Mouse (Mus musculus) adrenal gland, postnatal 36 days (tissue): ENCODE results near the gene Cd164l2. TPM values are rescaled to one million over a fixed set of nuclear protein-coding genes. Genes with fewer than 3 reads are reported as not detected.

Experiments
- DNase-seq, 2 experiments: peaks; one replicate each; pipeline ENCODE4 v3.0.0; 2021; ENCODE audit warnings: mixed read lengths in 1 of 2
- total RNA-seq, 2 experiments: library from RNA; stranded (reverse); gene quantifications; 2 replicates each; pipeline ENCODE4 v1.2.3; 2021

Cd164l2 gene
- total RNA-seq, 2 experiments from 2014 or later: 0.79 to 1.1 TPM

DNA sequence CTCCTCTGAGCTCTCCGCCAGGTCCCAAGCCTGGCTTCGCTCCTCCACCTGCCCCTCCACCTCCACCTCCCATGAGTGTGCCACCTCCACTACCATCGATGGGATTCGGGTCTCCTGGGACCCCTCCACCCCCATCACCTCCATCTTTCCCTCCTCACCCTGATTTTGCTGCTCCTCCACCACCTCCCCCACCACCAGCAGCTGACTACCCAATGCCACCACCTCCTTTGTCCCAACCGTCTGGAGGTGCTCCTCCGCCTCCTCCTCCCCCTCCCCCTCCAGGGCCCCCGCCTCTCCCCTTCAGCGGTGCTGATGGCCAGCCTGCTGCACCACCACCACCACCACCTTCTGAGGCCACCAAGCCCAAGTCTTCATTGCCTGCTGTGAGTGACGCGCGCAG lies 17.4 kb upstream of the Cd164l2 start:
- no peak for DNase-seq

DNA sequence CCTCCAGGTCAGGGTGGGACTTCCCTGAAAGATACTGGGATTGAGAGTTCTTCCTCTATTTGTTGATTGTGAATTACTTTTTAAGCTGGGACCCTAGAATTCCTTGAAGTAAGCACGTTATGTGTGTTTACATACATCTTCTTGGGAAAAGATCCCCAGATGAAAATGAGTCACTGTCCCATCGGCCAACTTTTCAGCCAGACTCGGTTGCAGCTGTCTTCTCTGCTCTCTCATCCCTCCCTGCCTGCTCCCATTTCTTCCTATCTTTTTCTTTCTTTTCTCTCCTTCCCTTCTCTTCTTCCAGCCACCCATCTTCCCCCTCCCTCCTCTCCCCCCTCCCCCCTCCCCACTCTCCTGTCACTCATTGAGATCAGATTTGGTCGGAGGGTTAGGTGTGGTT lies 16.9 kb upstream of the Cd164l2 start:
- DNase-seq: no peak

- DNase-seq: no peak
Measured at GRCm38 (mm10) chr4:133196136-133196535, 15.8 kb upstream of the Cd164l2 start.

DNA sequence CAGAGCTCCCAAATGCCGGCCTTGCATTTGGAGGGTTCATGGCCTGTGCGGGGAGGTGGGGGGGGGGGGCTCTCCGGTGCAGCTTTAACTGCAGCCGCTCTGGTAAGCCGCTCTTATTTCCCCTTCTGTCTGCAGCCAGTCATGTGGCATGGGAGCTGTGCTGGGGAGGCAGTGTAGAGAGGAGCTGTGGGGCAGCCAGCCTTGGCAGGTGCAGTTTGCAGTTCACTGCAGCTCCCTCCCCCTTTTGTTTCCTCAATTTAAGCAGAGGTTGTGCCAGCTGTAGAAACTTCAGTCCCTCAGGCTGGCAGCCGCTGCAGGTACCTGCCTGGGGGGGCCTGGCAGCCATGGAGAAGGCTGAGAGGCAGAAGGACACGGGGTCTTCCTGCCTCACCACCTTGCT lies 15.1 kb upstream of the Cd164l2 start:
- DNase-seq: no peak

DNA sequence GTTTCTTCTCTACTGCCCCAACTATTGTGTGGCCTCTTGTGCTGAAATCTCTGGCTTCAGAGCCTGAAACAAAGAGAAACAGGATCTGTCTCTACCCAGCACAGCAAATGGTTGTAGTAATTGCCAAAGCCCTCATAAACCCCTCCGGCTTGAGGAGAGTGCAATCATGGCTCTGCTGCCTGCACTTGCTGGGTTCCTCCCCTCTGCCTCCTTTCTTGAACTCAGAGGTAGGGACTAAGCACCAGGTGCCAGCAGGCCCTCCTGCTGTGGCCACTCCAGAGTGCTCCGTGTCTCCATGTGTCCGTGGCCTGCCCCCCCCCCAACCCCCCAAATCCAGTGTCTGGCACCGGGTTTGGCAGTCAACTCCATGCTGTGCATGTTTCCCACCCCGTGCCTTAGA lies 14.6 kb upstream of the Cd164l2 start:
- DNase-seq: no peak

GRCm38 (mm10) chr4:133197801-133198286 lies 14.1 kb upstream of the Cd164l2 start:
- peak; percentile 44 to 63 for DNase-seq

DNA sequence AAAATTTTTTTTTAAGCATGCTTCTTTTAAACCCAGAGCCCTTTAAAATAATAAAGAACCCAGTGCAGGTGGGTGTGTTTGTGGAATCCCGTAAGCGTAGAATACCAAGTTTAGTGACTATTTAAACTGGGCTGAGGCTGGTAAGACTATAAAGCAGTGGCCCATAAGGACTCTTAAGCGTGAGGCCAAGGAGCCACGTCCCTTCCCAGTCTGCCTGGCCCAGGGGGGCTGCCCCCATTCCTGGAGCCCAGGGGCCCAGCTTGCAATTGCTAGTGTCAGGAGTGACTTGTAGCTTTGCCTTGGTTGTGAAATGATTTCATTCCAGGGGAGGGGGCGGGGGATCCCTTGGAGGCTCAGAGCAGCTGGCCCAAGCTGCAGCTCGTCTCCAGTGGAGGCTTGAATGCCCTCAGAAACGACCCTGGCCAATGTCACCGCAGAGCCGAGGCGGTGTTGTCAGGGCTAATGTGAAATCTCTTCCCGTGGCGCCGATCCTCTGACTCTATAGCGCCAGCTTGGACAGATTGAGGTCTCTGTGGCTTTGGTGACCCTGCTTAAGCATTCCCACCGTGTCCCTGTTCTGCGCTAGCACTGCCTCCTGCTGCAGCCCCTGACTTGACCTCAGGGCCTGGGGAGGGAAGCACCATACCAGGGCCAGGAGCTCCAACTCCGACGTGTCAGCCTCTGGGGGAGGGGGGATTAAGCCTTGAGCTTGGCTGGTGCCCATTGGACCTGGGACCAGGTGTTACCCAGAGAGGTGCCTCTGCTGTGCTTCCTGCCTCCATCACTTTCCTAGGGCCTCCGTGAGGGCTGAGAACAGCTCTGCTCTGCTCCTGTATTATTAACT lies 13.4 kb upstream of the Cd164l2 start:
- no peak for DNase-seq

DNA sequence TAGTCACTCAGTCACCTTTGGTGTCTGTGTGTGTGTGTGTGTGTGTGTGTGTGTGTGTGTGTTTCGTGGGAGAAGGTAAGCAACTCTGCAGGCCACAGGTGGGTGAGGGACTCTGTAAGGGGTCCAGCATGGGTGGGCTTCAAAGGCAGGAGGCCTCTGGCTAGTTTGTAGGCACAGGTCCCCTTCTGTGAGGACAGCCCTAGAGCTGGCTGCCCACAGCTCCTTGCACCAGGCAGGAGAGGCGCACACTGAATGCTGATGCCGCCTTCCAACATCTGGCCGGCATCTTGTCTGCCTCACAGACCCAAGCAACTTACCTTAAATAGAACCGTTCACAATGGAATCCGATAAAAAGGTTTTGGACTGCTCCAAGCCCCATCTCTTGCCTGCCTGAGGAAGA lies 12.2 kb upstream of the Cd164l2 start:
- DNase-seq: no peak

DNA sequence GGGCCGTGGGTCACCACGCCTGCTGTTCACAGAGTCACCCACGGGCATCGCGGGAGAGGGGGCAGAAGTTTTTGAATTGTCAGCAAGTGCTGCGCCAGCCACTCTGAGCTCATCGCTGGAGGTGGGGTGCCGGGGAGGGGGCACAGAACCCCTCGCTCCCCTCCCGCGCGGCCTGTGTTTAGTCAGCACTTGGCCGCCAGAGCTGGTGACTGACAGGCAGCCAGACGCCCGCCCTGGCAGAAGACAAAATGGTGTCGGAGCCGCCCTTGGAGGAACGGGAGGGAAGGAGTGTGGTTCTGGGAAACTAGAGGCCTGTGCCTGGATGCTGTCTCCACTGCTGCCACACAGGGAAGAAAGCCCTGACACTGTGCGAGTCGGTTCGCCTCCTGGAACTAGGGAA lies 11.6 kb upstream of the Cd164l2 start:
- peak; percentile 40 to 56 for DNase-seq

DNA sequence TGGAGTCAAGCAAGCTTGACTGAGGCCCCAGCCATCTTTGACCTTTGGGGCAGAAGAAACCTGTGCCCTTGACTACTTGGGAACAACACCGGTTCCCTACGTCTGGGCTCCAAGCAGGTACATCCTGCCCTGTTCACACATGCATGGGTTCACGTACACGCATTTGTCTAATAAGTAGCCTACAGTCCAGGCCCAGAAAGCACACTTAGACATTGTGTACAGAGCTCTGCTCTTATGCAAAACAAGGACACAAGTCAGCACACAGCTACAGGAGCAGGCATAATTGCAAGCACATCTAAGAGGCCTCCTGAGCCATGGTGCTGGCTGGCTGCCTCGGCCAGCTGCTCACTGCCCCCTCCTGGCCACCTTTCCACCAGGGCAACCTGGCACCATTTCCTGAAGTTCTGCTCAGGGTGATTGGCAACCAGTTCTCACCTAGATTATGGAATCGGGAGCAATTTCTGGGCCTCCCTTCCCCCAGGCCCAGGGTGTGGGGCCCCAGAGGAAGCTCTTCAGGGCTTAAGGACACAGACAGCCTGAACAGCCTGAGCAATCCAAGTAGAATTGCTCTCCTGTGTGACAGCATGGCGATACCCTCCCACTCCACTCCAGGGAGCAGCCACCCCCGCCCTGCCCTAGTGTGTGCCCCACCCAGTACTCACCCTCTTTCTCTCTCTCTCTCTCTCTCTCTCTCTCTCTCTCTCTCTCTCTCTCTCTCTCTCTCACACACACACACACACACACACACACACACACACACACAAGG lies 10.7 kb upstream of the Cd164l2 start:
- DNase-seq: peak; percentile 78 to 84

GRCm38 (mm10) chr4:133202254-133202653 lies 9.7 kb upstream of the Cd164l2 start:
- no peak for DNase-seq

DNA sequence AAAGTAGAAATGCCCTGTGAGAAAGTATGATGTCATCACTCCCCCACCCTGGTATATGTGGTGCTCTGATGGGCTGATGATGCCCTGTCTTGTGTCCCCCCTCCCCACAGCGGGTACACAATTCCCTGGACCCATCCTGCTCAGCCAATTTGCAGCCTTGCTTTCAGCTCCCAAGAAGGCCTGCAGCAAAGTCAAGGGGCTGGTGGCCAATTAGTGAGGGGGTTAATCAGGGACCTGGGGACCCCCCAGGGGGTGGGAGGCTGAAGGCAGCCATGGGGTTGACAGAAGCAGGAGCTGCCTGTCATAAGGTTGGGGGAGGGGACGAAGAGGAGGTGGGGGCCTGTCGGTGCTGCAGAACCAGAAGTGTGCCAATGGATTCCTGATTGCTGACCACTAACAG lies 8.3 kb upstream of the Cd164l2 start:
- DNase-seq: no peak

- DNase-seq: no peak
Measured at GRCm38 (mm10) chr4:133204379-133204778, 7.6 kb upstream of the Cd164l2 start.

- peak; percentile 57 to 66 for DNase-seq
Measured at GRCm38 (mm10) chr4:133209366-133209765, 2.6 kb upstream of the Cd164l2 start.

- DNase-seq: no peak
Measured at GRCm38 (mm10) chr4:133210023-133210787, 1.7 kb upstream of the Cd164l2 start.

- DNase-seq: no peak
Measured at GRCm38 (mm10) chr4:133210788-133211390, 1.0 kb upstream of the Cd164l2 start.

DNA sequence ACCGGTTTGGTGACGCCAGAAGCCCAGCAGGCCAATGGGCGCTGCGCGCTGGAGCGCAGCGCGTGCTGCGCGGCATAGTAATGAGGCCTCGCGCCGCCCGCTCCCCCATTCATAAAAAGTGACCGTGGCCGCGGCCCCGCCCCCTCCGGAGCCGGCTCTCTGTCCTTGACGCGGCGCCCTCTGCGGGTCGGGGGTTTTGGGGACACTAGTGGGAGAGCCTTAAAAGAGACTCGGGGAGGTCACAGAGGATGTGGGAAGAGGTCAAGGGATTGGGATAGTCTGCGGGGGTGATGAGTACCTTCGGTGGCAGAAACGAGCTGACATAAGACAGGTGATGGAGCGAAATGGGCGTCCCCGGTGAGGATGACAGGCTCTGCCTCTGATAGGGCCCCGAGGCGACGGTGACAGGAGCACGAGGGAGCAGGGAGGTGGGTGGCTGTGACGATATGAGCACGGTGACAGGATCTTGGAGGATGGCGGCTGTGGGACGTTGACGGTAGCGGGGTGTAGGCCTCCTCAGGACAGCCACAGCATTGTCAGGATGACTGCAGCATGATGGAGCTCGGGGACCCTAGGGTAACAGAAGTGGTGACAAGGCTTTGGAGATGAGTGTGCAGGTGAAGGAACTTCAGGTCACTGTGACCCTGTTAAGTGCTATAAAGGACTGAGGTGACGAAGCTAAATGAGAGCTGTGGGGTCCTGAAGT lies 784 bp downstream of the Cd164l2 start:
- peak; percentile 85 to 90 for DNase-seq

DNA sequence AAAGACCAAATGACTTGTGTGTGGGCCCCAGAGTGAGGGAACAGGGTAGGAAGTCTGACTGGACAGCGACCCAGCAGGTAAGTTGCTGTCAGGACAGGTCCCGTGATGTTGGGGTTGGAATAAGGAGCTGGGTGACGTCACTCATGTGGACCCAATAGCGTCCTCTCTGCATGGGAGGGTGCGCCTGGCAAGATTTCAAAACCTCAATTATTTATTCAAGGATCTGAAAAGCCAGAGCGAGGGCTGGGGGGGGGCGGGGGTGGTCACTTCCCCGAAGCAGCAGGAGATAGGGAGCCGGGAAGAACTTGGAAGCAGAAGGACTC lies 1.3 kb downstream of the Cd164l2 start:
- no peak for DNase-seq

DNA sequence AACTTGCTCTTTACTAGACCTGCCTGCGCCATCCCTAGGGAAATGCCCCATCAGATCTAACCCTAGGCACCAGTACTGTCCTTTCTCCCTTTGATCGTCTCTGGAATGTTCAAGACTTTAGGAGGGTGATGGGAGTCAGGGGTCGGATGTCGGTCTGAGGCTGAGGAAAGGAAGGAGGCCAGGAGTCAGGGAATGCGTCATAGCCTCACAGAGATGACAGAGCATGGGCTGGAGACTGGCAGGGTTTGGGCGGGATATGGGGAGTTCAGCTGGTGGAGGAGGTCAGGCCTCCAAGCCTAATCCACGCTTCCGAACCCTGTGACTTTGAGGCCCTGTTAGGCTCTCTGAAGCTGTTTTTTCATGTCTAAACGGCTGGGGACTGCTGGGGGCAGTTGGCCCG lies 1.7 kb downstream of the Cd164l2 start:
- no peak for DNase-seq

- DNase-seq: peak; percentile 53 to 57
Measured at GRCm38 (mm10) chr4:133217641-133218040, 5.7 kb downstream of the Cd164l2 start.

DNA sequence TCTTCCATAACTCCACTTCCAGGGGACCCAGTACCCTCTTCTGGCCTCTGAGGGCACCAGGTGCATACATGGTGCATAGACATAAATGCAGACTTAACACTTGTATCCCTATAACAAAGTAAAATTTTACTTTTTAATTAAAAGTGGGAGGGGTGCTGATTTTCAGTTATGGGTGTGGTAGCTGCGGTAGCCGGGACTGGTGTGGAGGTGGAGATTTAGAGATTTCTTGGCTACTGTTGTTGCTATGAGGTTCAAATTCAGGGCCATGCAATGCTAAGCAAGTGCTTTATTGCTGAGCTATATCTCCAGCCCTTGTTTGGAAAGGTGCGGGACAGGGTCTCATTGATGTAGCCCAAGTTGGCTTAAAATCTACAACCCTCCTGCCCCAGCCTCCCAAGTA lies 6.8 kb downstream of the Cd164l2 start:
- DNase-seq: no peak

GRCm38 (mm10) chr4:133220656-133221055 lies 8.7 kb downstream of the Cd164l2 start:
- DNase-seq: peak; percentile 50 to 61
